Mouse (Mus musculus) embryonic facial prominence, embryonic 11.5 days (tissue): ENCODE measurements around the gene March1. TPM values are rescaled to one million over a fixed set of nuclear protein-coding genes. Genes with fewer than 3 reads are reported as not detected.

Experiments
- ATAC-seq: fragments of 200-750 bp; cut with Nextera tagmentation; replicated peaks from 2 replicates; pipeline ENCODE4 v1.8.0; 2017; ENCODE audit warnings: low read depth; ENCODE audit not compliant: insufficient number of reproducible peaks, low FRiP score, low TSS enrichment
- DNase-seq: peaks from one replicate; pipeline ENCODE4 v3.0.0-alpha.2; 2015; ENCODE audit warnings: low spot score
- H3K27ac ChIP-seq: fragments of 300-500 bp; sonication (generic); replicated peaks from 2 replicates; pipeline ENCODE4 v1.5.1; 2014; ENCODE audit warnings: mild to moderate bottlenecking, low read depth, low read length, control low read depth
- H3K27me3 ChIP-seq: fragments of 300-500 bp; sonication (generic); 2 replicates; pipeline ENCODE4 v1.6.1; 2014; ENCODE audit warnings: mild to moderate bottlenecking, low read length, moderate library complexity, mixed read lengths; ENCODE audit not compliant: control insufficient read depth, insufficient read depth
- H3K36me3 ChIP-seq: fragments of 300-500 bp; sonication (generic); replicated peaks from 2 replicates; pipeline ENCODE4 v1.6.1; 2014; ENCODE audit warnings: low read depth, mild to moderate bottlenecking, low read length, moderate library complexity, mixed read lengths; ENCODE audit not compliant: control insufficient read depth, insufficient read depth
- H3K4me1 ChIP-seq: fragments of 300-500 bp; sonication (generic); 2 replicates; pipeline ENCODE4 v1.6.1; 2014; ENCODE audit warnings: low read length, mixed read lengths; ENCODE audit not compliant: control insufficient read depth, insufficient read depth
- H3K4me2 ChIP-seq: fragments of 300-500 bp; sonication (generic); 2 replicates; pipeline ENCODE4 v1.6.1; 2014; ENCODE audit warnings: low read depth, mild to moderate bottlenecking, control low read depth, low read length, moderate library complexity
- H3K4me3 ChIP-seq: fragments of 300-500 bp; sonication (generic); 2 replicates; pipeline ENCODE4 v1.5.1; 2014; ENCODE audit warnings: low read depth, low read length, control low read depth
- H3K9ac ChIP-seq: fragments of 300-500 bp; sonication (generic); replicated peaks from 2 replicates; pipeline ENCODE4 v1.6.1; 2014; ENCODE audit warnings: mild to moderate bottlenecking, control low read depth, low read length
- H3K9me3 ChIP-seq: fragments of 300-500 bp; sonication (generic); replicated peaks from 2 replicates; pipeline ENCODE4 v1.6.1; 2016; ENCODE audit warnings: mild to moderate bottlenecking, low read length, inconsistent platforms, mixed read lengths; ENCODE audit not compliant: control insufficient read depth
- WGBS: fragments of 180-500 bp; shearing (Covaris S2); extraction: QIAGEN DNeasy Blood & Tissue Kit; methylation state at CpG from one replicate; pipeline ENCODE4 v1.1.7; 2014; 5-methylcytosine and 5-hydroxymethylcytosine counted together
- polyA plus RNA-seq: library from polyadenylated mRNA; unstranded; fragments of >200 nt; fragmentation: Nextera tagmentation; extraction: Ambion mirVana; gene quantifications from 2 replicates; pipeline ENCODE4 v1.2.1, GENCODE M21; 2014

Gene March1
- polyA plus RNA-seq, 1 experiment from 2014 or later = 0.70 TPM

GRCm38 (mm10) chr8:66179336-66179735 is 561.6 kb downstream of the March1 start:
- DNase-seq (no peak), ATAC-seq (no peak)
- no peak overlapping the region for H3K4me3 ChIP-seq
- no peak overlapping the region for H3K27ac ChIP-seq
- no peak overlapping the region for H3K4me2 ChIP-seq
- no peaks in the 10 kb centered on the region for H3K9me3 ChIP-seq
- WGBS = 90% methylated on average over 1 of the region's 1 CpGs
- H3K27me3 ChIP-seq = no peaks in the 10 kb centered on the region
- H3K4me1 ChIP-seq = no peaks in the 10 kb centered on the region
- H3K36me3 ChIP-seq = no peaks in the 10 kb centered on the region
- H3K9ac ChIP-seq = no peak overlapping the region

GRCm38 (mm10) chr8:66181265-66181664 is 563.6 kb downstream of the March1 start:
- H3K9ac ChIP-seq = no peak overlapping the region

GRCm38 (mm10) chr8:66182257-66182656 is 564.6 kb downstream of the March1 start:
- DNase-seq (no peak), ATAC-seq (no peak)

More at GRCm38 (mm10) chr8:66181265-66181664, 563.6 kb downstream of the March1 start:
- DNase-seq (no peak), ATAC-seq (no peak)
- no peaks in the 10 kb centered on the region for H3K9me3 ChIP-seq
- H3K36me3 ChIP-seq = no peaks in the 10 kb centered on the region
- no peaks in the 10 kb centered on the region for H3K4me1 ChIP-seq
- no peak overlapping the region for H3K27ac ChIP-seq
- H3K27me3 ChIP-seq = no peaks in the 10 kb centered on the region
- no peak overlapping the region for H3K4me2 ChIP-seq
- WGBS = 94% methylated on average over 4 of the region's 4 CpGs
- H3K4me3 ChIP-seq = no peak overlapping the region

GRCm38 (mm10) chr8:66183454-66183853 is 565.8 kb downstream of the March1 start:
- 72% methylated on average over 2 of the region's 2 CpGs for WGBS
- Histone ChIP-seq H3K27me3 (no peaks in the 10 kb centered on the region), H3K27ac (no peak overlapping the region), H3K4me1 (no peaks in the 10 kb centered on the region), H3K36me3 (no peaks in the 10 kb centered on the region), H3K4me3 (no peak overlapping the region), H3K9ac (no peak overlapping the region), H3K4me2 (no peak overlapping the region), H3K9me3 (no peaks in the 10 kb centered on the region)
- no peak for DNase-seq
- ATAC-seq = no peak

More at GRCm38 (mm10) chr8:66182257-66182656, 564.6 kb downstream of the March1 start:
- H3K27me3 ChIP-seq = no peaks in the 10 kb centered on the region
- H3K9me3 ChIP-seq = no peaks in the 10 kb centered on the region
- no peak overlapping the region for H3K9ac ChIP-seq
- no peaks in the 10 kb centered on the region for H3K4me1 ChIP-seq
- H3K4me3 ChIP-seq = no peak overlapping the region
- no peaks in the 10 kb centered on the region for H3K36me3 ChIP-seq
- 73% methylated on average over 3 of the region's 3 CpGs for WGBS
- no peak overlapping the region for H3K27ac ChIP-seq
- H3K4me2 ChIP-seq = no peak overlapping the region

- no peak overlapping the region for H3K4me3 ChIP-seq
- H3K4me2 ChIP-seq = no peak overlapping the region
- no peak for ATAC-seq
- no peaks in the 10 kb centered on the region for H3K4me1 ChIP-seq
- H3K27ac ChIP-seq = no peak overlapping the region
- no peaks in the 10 kb centered on the region for H3K27me3 ChIP-seq
- H3K36me3 ChIP-seq = no peaks in the 10 kb centered on the region
- no peaks in the 10 kb centered on the region for H3K9me3 ChIP-seq
- no peak for DNase-seq
- no peak overlapping the region for H3K9ac ChIP-seq
- 89% methylated on average over 2 of the region's 2 CpGs for WGBS
These were observed 567.5 kb downstream of the March1 start for GRCm38 (mm10) chr8:66185226-66185625.

GRCm38 (mm10) chr8:66194416-66194815 is 576.7 kb downstream of the March1 start:
- Histone ChIP-seq H3K36me3 (no peaks in the 10 kb centered on the region), H3K4me2 (no peak overlapping the region), H3K9ac (no peak overlapping the region), H3K4me1 (no peaks in the 10 kb centered on the region), H3K27ac (no peak overlapping the region), H3K9me3 (no peaks in the 10 kb centered on the region), H3K4me3 (no peak overlapping the region), H3K27me3 (no peaks in the 10 kb centered on the region)
- WGBS = 89% methylated on average over 2 of the region's 2 CpGs
- ATAC-seq (no peak), DNase-seq (no peak)

- ATAC-seq (no peak), DNase-seq (no peak)
- Histone ChIP-seq H3K27me3 (no peaks in the 10 kb centered on the region), H3K9ac (no peak overlapping the region), H3K4me1 (no peaks in the 10 kb centered on the region), H3K9me3 (no peaks in the 10 kb centered on the region), H3K4me3 (no peak overlapping the region), H3K27ac (no peak overlapping the region), H3K36me3 (no peaks in the 10 kb centered on the region), H3K4me2 (no peak overlapping the region)
- 87% methylated on average over 3 of the region's 3 CpGs for WGBS
These were observed 582.5 kb downstream of the March1 start for GRCm38 (mm10) chr8:66200169-66200568.

- no peak overlapping the region for H3K27ac ChIP-seq
- no peak overlapping the region for H3K9ac ChIP-seq
- no peak overlapping the region for H3K4me3 ChIP-seq
- no peaks in the 10 kb centered on the region for H3K27me3 ChIP-seq
- ATAC-seq (no peak), DNase-seq (no peak)
- H3K4me2 ChIP-seq = no peak overlapping the region
- 92% methylated on average over 7 of the region's 7 CpGs for WGBS
- H3K36me3 ChIP-seq = no peaks in the 10 kb centered on the region
- H3K9me3 ChIP-seq = no peaks in the 10 kb centered on the region
- no peaks in the 10 kb centered on the region for H3K4me1 ChIP-seq
These were observed 586.2 kb downstream of the March1 start for GRCm38 (mm10) chr8:66203814-66204438.
